Mouse (Mus musculus) yolk sac, embryonic 10.5 days (tissue): Measurements from ENCODE around the gene Trim44.

Experiments
- DNase-seq: peaks from one replicate; pipeline ENCODE4 v3.0.0-alpha.2; 2017; ENCODE audit warnings: low spot score

Gene Trim44

DNA sequence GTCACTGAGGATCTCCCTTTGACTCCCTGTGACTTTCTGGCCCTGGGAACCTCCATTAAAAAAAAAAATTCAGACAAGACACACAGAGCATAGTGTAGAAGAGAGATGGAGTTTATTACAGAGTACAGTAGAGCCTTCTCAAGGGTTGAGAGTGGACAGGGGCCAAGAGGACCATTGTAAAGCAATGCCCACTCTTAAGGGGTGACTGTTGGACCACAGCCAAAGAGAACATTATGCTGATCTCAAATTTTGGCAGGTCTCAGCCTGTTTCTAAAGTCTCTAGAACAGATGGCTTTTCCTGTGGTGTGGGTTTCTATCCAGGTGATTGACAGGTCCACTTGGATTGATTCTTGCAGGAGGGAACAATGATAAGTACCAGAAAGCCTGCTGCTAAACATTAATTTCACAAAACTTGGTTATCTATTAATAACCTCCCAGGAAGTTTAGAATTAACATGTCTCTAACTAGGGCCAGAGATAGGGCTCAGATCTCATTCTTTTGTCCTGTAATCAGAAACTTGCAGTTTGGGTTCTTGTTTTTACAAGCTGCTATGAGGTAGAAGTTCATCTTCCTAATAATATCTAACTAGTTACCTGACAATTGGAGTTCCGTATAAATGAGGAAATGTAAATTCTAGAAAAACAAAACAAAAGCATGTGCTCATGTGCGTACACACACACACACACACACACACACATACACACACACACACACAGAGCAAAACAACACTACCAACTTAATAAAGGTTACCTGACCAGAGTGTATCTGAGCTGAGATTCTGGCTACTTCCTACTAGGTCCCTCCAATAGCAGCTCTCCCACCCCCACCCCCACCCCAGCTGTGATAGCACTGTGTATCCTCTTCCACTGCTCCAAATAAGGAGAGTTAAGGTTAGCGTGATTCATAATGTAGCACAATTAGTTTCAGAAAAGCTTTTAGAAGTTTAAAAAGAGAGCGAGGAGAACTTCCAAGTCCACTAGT is 1.0 kb downstream of the Trim44 start:
- no peak for DNase-seq

DNA sequence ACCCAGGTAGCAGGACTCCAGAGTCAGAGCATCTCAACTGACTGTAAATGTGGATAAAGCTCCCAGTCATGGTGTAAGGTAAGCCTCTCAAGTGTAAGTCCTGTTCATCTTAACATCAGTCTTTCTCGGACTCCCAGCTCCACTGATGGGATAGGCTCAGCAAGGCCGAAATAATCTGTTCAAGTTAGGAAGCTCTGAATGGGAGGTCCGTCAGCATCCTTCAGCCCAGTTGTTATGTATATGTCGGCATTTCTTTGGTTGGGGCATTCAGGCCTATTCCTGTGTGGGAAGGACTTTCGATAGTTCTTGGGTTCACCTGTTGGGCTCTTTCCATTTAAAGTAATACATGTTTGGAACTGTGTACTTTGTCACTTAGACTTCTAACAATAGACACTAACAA is 3.6 kb downstream of the Trim44 start:
- no peak for DNase-seq

DNA sequence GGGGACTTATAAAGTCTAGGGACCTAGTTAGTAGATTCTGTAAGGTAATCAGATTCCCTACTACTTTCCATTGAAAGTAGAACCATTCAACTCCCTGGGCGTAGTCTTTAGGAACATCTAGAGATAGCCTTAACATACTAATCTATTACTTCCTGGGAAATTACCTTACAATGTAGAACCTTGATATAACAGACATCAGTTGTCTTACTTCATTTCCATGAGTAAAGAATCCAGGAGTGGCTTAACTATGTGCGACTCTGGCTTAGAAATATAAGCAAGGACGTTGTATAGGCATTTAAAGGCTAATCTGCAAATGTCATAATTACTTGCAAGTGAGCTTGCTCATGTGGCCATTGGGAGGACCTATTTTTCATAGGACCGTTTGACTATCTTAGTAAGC is 4.3 kb downstream of the Trim44 start:
- DNase-seq: no peak

GRCm38 (mm10) chr2:102401352-102401692 is 6.3 kb downstream of the Trim44 start:
- no peak for DNase-seq

DNA sequence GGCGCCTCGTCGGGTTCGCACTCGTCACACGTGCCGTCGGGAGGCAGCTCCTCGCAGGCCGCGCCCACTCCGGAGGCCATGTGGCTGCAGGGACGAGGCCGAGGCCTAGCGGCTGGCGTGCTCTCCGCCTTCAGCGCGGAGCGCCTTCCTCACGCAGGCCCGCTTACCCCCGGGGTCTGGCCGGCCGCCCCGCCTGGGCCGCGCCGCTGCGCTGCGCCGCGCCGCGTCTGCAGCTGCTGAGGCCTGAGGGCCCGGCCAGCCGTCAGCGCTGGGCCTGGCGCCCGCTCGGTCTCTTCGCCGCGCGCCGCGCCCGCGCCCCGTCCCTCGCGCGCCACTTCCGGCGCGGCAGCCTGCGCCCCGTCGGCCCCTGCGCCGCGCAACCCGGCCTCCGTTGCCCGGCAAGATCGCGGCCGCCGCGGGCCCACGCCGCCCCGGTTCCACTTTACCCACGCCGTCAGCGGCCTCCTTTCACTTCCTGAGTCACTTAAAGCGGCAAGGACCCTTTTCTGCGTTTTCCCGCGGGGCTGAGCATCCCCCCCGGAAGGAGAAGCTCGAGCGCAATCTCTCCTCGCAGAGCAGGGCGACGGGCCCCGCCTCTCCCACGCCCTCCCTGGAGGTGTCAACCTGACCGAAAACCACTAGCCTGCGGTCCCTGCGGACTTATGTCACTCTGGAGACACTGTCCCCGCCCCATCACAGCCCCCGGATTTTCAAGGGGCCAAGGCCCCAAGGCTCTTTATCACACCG is 6.8 kb downstream of the Trim44 start:
- peak; percentile 92 for DNase-seq

GRCm38 (mm10) chr2:102399864-102400604 is 7.6 kb downstream of the Trim44 start:
- no peak for DNase-seq

- no peak for DNase-seq
These were observed 11.1 kb downstream of the Trim44 start for GRCm38 (mm10) chr2:102396493-102396892.

- DNase-seq: no peak
These were observed 14.2 kb downstream of the Trim44 start for GRCm38 (mm10) chr2:102393457-102393856.

GRCm38 (mm10) chr2:102385328-102385902 is 22.2 kb downstream of the Trim44 start:
- no peak for DNase-seq

DNA sequence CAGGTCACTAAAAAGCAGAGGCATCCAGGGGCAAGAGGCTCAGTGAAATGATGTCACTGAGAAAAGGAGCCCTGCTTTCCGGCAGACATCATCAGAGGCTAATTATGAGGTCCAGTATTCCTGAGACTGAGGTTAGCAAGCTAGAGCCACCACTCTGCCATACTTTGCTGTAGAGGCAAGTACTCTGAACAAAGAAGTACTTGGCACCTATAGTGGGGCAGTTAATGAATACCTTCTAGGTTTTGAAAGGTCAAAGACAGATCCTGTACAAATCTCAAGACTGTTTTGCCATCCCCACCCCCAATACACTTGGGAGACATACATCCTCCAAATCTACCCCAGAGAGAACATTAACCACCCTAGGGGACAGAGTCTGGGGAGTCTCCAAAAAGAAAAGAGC is 23.1 kb downstream of the Trim44 start:
- no peak for DNase-seq

- DNase-seq: no peak
These were observed 23.6 kb downstream of the Trim44 start for GRCm38 (mm10) chr2:102384057-102384456.

- DNase-seq: no peak
These were observed 24.4 kb downstream of the Trim44 start for GRCm38 (mm10) chr2:102383069-102383834.

DNA sequence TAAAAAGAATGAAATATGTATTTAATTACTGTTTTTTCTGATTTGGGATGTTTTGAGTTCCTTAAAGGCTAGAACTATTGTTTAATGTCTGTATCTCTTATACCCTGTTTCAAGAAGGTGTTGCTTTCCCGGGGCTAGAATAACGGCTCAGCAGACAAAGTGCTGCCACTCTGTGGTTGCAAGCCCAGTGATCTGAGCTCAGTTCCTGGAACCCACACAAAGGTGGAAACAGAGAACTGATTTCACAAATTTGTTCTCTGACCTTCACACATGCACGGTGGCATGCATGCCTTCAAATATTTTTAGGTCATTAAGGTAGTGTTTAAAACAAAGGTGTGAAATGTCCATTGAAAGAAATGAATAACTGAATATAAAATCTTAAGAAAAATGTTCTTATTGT is 25.1 kb downstream of the Trim44 start:
- no peak for DNase-seq

- no peak for DNase-seq
These were observed 27.0 kb downstream of the Trim44 start for GRCm38 (mm10) chr2:102380581-102380980.

DNA sequence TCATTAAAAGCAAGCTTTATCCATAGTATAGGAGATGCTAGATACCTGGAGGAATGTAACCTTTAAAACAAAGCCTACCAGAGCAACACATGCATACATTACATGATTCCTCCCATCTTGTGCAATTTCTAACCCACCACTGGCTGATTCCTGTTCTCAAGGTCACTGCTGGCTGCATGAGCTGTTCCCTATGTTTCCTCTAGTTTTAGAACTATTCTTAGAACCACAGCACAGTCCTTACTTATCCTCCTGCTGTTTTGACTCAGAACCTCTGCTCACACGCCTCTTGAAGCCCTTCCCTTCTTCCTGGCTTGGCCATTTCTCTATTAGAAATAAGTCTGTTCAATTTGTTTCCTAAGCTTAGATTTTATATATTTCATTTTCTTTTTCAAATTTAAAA is 28.7 kb downstream of the Trim44 start:
- no peak for DNase-seq

DNA sequence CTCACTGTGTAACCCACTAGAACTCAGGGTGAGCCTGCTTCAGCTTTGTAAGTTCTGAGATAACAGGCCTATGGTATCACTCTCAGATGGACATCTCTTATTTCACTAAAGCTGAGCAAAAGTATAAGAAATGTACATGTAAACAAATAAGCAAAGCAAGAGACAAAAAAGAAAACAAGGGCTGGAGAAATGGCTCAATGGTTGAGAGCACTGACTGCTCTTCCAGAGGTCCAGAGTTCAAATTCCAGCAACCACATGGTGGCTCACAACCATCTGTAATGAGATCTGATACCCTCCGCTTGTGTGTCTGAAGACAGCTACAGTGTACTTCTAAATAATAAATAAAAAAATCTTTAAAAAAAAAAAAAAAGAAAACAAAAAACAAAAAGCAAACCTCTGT is 29.2 kb downstream of the Trim44 start:
- no peak for DNase-seq

DNA sequence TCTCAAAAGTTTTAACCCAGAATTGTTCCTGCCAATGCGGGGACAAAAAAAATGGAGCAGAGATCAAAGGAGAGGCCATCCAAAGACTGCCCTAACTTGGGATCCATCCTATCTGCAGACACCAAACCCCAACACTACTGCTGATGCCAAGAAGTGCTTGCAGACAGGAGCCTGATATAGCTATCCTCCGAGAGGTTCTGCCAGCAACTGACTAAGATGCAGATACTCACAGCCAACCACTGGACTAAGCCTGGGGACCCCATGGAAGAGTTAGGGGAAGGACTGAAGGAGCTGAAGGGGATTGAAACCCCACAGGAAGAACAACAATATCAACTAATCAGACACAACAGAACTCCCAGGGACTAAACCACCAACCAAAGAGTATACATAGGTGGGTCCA is 30.3 kb downstream of the Trim44 start:
- no peak for DNase-seq

DNA sequence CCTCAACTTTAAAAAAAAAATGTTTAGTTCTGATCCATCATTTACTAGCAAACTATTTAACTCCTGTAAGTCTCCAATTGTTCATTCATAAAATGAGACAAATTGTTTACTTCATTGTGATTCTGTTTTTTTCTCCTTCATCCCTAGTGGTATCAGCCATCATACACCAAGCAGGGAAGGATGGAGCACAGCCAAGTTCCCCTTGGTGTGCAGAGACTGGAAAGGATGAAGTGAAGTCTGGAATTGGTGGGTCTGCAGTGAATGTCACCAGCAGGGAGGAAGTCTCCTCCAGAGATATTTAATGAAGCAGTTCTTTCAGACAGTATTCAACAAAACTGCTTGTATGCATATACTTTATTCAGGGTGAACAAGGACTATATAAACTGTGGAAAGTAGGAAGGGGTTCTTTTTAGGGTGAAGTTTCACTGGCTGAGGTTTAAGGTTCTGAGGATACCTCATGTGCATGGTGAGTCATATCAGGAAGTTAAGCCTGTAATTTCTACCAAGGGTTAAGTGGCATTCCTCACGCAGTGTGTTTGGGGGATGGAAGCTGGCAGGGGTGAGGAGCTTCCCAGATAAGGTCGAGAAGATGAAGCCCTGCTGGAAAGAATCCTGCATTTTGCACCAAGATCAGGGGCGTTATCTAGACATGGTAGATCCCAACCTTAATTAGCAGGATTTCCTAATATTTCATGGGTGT is 34.1 kb downstream of the Trim44 start:
- no peak for DNase-seq

DNA sequence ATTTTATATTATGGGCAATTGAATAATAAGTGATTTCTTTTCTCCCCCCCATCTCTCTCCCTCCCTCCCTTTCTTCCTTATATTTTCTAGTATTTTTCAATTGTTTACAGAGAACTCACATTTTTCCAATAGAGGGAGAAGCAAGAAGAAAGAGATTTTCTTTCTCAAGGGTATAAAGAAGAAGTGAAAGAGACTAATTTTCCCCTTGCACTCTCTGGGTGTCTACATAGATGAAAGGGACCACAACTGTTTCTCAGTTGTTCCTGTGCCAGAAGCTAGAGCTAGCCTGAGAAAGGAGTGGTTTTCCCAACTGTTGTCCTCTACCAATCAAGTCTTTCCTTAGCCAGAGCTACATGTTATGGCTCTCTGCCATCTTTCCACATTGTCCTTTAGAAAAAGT is 34.9 kb downstream of the Trim44 start:
- no peak for DNase-seq

- DNase-seq: no peak
These were observed 36.3 kb downstream of the Trim44 start for GRCm38 (mm10) chr2:102371332-102371731.
